Mouse (Mus musculus): ENCODE data around the gene Kif26a. TPM values are rescaled to one million over a fixed set of nuclear protein-coding genes. Genes with fewer than 3 reads are reported as not detected.
A peak's percentile ranks its signal among the peaks of the same experiment; 100 is the strongest.

Gene Kif26a
- 5.0 and 5.6 TPM in 2 replicates for polyA plus RNA-seq (2016; fragmentation: Nextera tagmentation; extraction: Ambion mirVana)

GRCm38 (mm10) chr12:112145875-112146651, at the start of gene Kif26a:
Gene Kif26a, plus strand, starts transcription at chr12:112146208.
- Histone ChIP-seq H3K27me3 (peaks cover 41% of the 10 kb centered on the region), H3K4me1 (peaks cover 50% of the 10 kb centered on the region), H3K36me3 (no peaks in the 10 kb centered on the region), H3K4me2 (replicated peaks) (peak within 1 kb of the TSS; percentile 92), H3K9ac (peak within 1 kb of the TSS; percentile 77), H3K9me3 (no peaks in the 10 kb centered on the region), H3K27ac (peak within 1 kb of the TSS; percentile 66), H3K4me3 (peak within 1 kb of the TSS; percentile 50)
- peak; percentile 68 for ATAC-seq (ENCODE audit: insufficient number of reproducible peaks, insufficient read depth, low FRiP score, low TSS enrichment)
- under 1% methylated on average over 68 of the region's 68 CpGs for WGBS

- no peak for ATAC-seq (ENCODE audit: insufficient number of reproducible peaks, insufficient read depth, low FRiP score, low TSS enrichment)
- no peak overlapping the region for H3K27ac ChIP-seq
- no peaks in the 10 kb centered on the region for H3K36me3 ChIP-seq
- no peaks in the 10 kb centered on the region for H3K4me1 ChIP-seq
- H3K4me2 ChIP-seq (replicated peaks): no peak overlapping the region
- no peak overlapping the region for H3K9ac ChIP-seq
- H3K27me3 ChIP-seq: peaks cover 1% of the 10 kb centered on the region; the same call in 1 of the 2 replicates
- no peak overlapping the region for H3K4me3 ChIP-seq
- 77% methylated on average over 8 of the region's 8 CpGs for WGBS
- H3K9me3 ChIP-seq: no peaks in the 10 kb centered on the region
Measured at GRCm38 (mm10) chr12:112096733-112097117, 49.3 kb upstream of the Kif26a start.

GRCm38 (mm10) chr12:112100106-112100505, 45.9 kb upstream of the Kif26a start:
- H3K27ac ChIP-seq: no peak overlapping the region
- H3K36me3 ChIP-seq: no peaks in the 10 kb centered on the region
- 29% methylated on average over 4 of the region's 4 CpGs for WGBS
- no peak for ATAC-seq (ENCODE audit: insufficient number of reproducible peaks, insufficient read depth, low FRiP score, low TSS enrichment)
- H3K4me2 ChIP-seq (replicated peaks): no peak overlapping the region
- H3K9me3 ChIP-seq: no peaks in the 10 kb centered on the region
- H3K4me3 ChIP-seq: no peak overlapping the region
- no peaks in the 10 kb centered on the region for H3K4me1 ChIP-seq
- H3K9ac ChIP-seq: no peak overlapping the region
- H3K27me3 ChIP-seq: no peaks in the 10 kb centered on the region

GRCm38 (mm10) chr12:112101045-112101444, 45.0 kb upstream of the Kif26a start:
- no peak overlapping the region for H3K4me3 ChIP-seq
- no peaks in the 10 kb centered on the region for H3K27me3 ChIP-seq
- ATAC-seq (ENCODE audit: insufficient number of reproducible peaks, insufficient read depth, low FRiP score, low TSS enrichment): no peak
- no peak overlapping the region for H3K4me2 ChIP-seq (replicated peaks)
- no peaks in the 10 kb centered on the region for H3K4me1 ChIP-seq
- no peaks in the 10 kb centered on the region for H3K36me3 ChIP-seq
- no peak overlapping the region for H3K9ac ChIP-seq
- 51% methylated on average over 4 of the region's 4 CpGs for WGBS
- H3K9me3 ChIP-seq: no peaks in the 10 kb centered on the region
- H3K27ac ChIP-seq: no peak overlapping the region

- WGBS: 86% methylated on average over 5 of the region's 5 CpGs
- peaks cover 10% of the 10 kb centered on the region; the same call in 1 of the 2 replicates for H3K4me1 ChIP-seq
- no peak overlapping the region for H3K9ac ChIP-seq
- no peak overlapping the region for H3K4me3 ChIP-seq
- H3K27ac ChIP-seq: no peak overlapping the region
- no peaks in the 10 kb centered on the region for H3K36me3 ChIP-seq
- no peak for ATAC-seq (ENCODE audit: insufficient number of reproducible peaks, insufficient read depth, low FRiP score, low TSS enrichment)
- no peaks in the 10 kb centered on the region for H3K9me3 ChIP-seq
- H3K4me2 ChIP-seq (replicated peaks): no peak overlapping the region
- H3K27me3 ChIP-seq: peaks cover 9% of the 10 kb centered on the region; the same call in 1 of the 2 replicates
Measured at GRCm38 (mm10) chr12:112103179-112103578, 42.8 kb upstream of the Kif26a start.

GRCm38 (mm10) chr12:112104890-112105289, 41.1 kb upstream of the Kif26a start:
- Histone ChIP-seq H3K4me1 (peaks cover 10% of the 10 kb centered on the region; the same call in 1 of the 2 replicates), H3K27me3 (peaks cover 9% of the 10 kb centered on the region; the same call in 1 of the 2 replicates), H3K36me3 (no peaks in the 10 kb centered on the region), H3K4me3 (no peak overlapping the region), H3K27ac (no peak overlapping the region), H3K9ac (no peak overlapping the region), H3K9me3 (no peaks in the 10 kb centered on the region), H3K4me2 (replicated peaks) (no peak overlapping the region)
- 87% methylated on average over 11 of the region's 11 CpGs for WGBS
- no peak for ATAC-seq (ENCODE audit: insufficient number of reproducible peaks, insufficient read depth, low FRiP score, low TSS enrichment)

GRCm38 (mm10) chr12:112106541-112106971, 39.5 kb upstream of the Kif26a start, which contains the start of gene Aspg:
Gene Aspg, plus strand, starts transcription at chr12:112106679.
- Histone ChIP-seq H3K4me2 (replicated peaks) (peak within 1 kb of the TSS; percentile 43), H3K9me3 (no peaks in the 10 kb centered on the region), H3K27me3 (peaks cover 9% of the 10 kb centered on the region; the same call in 1 of the 2 replicates), H3K27ac (no peak within 1 kb of the TSS), H3K4me3 (0 out of 2 replicates have a peak within 1 kb of the TSS, but pooled peaks have one; percentile 6), H3K36me3 (no peaks in the 10 kb centered on the region), H3K9ac (no peak within 1 kb of the TSS), H3K4me1 (peaks cover 10% of the 10 kb centered on the region; the same call in 1 of the 2 replicates)
- peak; percentile 42; the same call in 1 of the 2 replicates for ATAC-seq (ENCODE audit: insufficient number of reproducible peaks, insufficient read depth, low FRiP score, low TSS enrichment)
- WGBS: 1% methylated on average over 14 of the region's 14 CpGs

DNA sequence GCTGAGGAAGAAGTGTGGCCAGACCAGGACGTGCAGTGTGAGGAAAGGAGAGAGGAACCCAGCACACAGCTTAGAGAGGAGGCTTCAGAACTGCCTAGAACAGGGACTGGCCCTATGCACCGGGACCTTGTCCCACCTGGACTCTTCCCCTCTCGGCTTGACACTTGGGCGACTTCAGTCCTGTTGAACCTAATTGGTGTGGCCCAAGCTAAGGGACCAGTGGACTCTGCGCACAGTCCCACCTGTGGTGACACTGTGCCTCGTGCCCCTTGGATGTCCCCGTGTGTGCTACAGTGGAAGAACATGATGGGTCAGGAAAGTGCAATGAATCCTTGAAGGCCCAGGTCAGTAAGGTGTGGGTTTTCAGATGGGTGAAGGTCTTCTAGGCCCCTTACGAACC, 38.3 kb upstream of the Kif26a start:
- no peak overlapping the region for H3K9ac ChIP-seq
- H3K9me3 ChIP-seq: no peaks in the 10 kb centered on the region
- no peak overlapping the region for H3K4me2 ChIP-seq (replicated peaks)
- no peak overlapping the region for H3K27ac ChIP-seq
- peaks cover 10% of the 10 kb centered on the region; the same call in 1 of the 2 replicates for H3K4me1 ChIP-seq
- no peaks in the 10 kb centered on the region for H3K36me3 ChIP-seq
- 81% methylated on average over 8 of the region's 8 CpGs for WGBS
- peaks cover 9% of the 10 kb centered on the region; the same call in 1 of the 2 replicates for H3K27me3 ChIP-seq
- ATAC-seq (ENCODE audit: insufficient number of reproducible peaks, insufficient read depth, low FRiP score, low TSS enrichment): no peak
- H3K4me3 ChIP-seq: no peak overlapping the region

GRCm38 (mm10) chr12:112108696-112109445, 37.1 kb upstream of the Kif26a start:
- ATAC-seq (ENCODE audit: insufficient number of reproducible peaks, insufficient read depth, low FRiP score, low TSS enrichment): no peak
- WGBS: 84% methylated on average over 11 of the region's 11 CpGs
- Histone ChIP-seq H3K4me1 (peaks cover 10% of the 10 kb centered on the region; the same call in 1 of the 2 replicates), H3K27me3 (peaks cover 9% of the 10 kb centered on the region; the same call in 1 of the 2 replicates), H3K4me2 (replicated peaks) (no peak overlapping the region), H3K4me3 (no peak overlapping the region), H3K27ac (no peak overlapping the region), H3K9ac (no peak overlapping the region), H3K36me3 (no peaks in the 10 kb centered on the region), H3K9me3 (no peaks in the 10 kb centered on the region)

GRCm38 (mm10) chr12:112109701-112110100, 36.3 kb upstream of the Kif26a start:
- Histone ChIP-seq H3K27ac (no peak overlapping the region), H3K4me2 (replicated peaks) (no peak overlapping the region), H3K4me3 (no peak overlapping the region), H3K27me3 (peaks cover 9% of the 10 kb centered on the region; the same call in 1 of the 2 replicates), H3K36me3 (no peaks in the 10 kb centered on the region), H3K9me3 (no peaks in the 10 kb centered on the region), H3K4me1 (peaks cover 10% of the 10 kb centered on the region; the same call in 1 of the 2 replicates), H3K9ac (no peak overlapping the region)
- ATAC-seq (ENCODE audit: insufficient number of reproducible peaks, insufficient read depth, low FRiP score, low TSS enrichment): no peak
- WGBS: 77% methylated on average over 9 of the region's 9 CpGs

- H3K9me3 ChIP-seq: no peaks in the 10 kb centered on the region
- H3K4me3 ChIP-seq: no peak overlapping the region
- no peak for ATAC-seq (ENCODE audit: insufficient number of reproducible peaks, insufficient read depth, low FRiP score, low TSS enrichment)
- no peak overlapping the region for H3K27ac ChIP-seq
- WGBS: 77% methylated on average over 5 of the region's 5 CpGs
- H3K9ac ChIP-seq: no peak overlapping the region
- H3K36me3 ChIP-seq: no peaks in the 10 kb centered on the region
- peaks cover 9% of the 10 kb centered on the region; the same call in 1 of the 2 replicates for H3K27me3 ChIP-seq
- H3K4me1 ChIP-seq: peaks cover 8% of the 10 kb centered on the region; the same call in 1 of the 2 replicates
- no peak overlapping the region for H3K4me2 ChIP-seq (replicated peaks)
Measured at GRCm38 (mm10) chr12:112111323-112111722, 34.7 kb upstream of the Kif26a start.
